Mouse (Mus musculus) embryonic facial prominence, embryonic 10.5 days (tissue): ENCODE data around the gene St3gal3. TPM values are rescaled to one million over a fixed set of nuclear protein-coding genes. Genes with fewer than 3 reads are reported as not detected.
A peak's percentile ranks its signal among the peaks of the same experiment; 100 is the strongest.

Source experiments
- DNase-seq: peaks from one replicate; pipeline ENCODE4 v3.0.0-alpha.2; 2017; ENCODE audit warnings: low spot score
- H3K27ac ChIP-seq: fragments of 300-500 bp; sonication (generic); replicated peaks from 2 replicates; pipeline ENCODE4 v1.5.1; 2016; ENCODE audit warnings: mild to moderate bottlenecking
- H3K27me3 ChIP-seq: fragments of 300-500 bp; sonication (generic); replicated peaks from 2 replicates; pipeline ENCODE4 v1.6.1; 2016; ENCODE audit warnings: low read depth, mild to moderate bottlenecking; ENCODE audit not compliant: poor library complexity, severe bottlenecking
- H3K36me3 ChIP-seq: fragments of 300-500 bp; sonication (generic); replicated peaks from 2 replicates; pipeline ENCODE4 v1.6.1; 2016; ENCODE audit warnings: mild to moderate bottlenecking, moderate library complexity
- H3K4me1 ChIP-seq: fragments of 300-500 bp; sonication (generic); 2 replicates; pipeline ENCODE4 v1.6.1; 2016
- H3K4me3 ChIP-seq: fragments of 300-500 bp; sonication (generic); 2 replicates; pipeline ENCODE4 v1.5.1; 2016; ENCODE audit warnings: mild to moderate bottlenecking, moderate library complexity
- H3K9me3 ChIP-seq: fragments of 300-500 bp; sonication (generic); 2 replicates; pipeline ENCODE4 v1.6.1; 2016; ENCODE audit warnings: mild to moderate bottlenecking
- WGBS: fragments of 180-500 bp; shearing (Covaris S2); methylation state at CpG from one replicate; pipeline ENCODE4 v1.1.7; 2016; 5-methylcytosine and 5-hydroxymethylcytosine counted together
- polyA plus RNA-seq: library from polyadenylated mRNA; unstranded; fragments of >200 nt; fragmentation: Nextera tagmentation; extraction: Ambion mirVana; gene quantifications from 2 replicates; pipeline ENCODE4 v1.2.1, GENCODE M21; 2016

The St3gal3 gene
- polyA plus RNA-seq, 1 experiment from 2014 or later, result 7.4 TPM

DNA sequence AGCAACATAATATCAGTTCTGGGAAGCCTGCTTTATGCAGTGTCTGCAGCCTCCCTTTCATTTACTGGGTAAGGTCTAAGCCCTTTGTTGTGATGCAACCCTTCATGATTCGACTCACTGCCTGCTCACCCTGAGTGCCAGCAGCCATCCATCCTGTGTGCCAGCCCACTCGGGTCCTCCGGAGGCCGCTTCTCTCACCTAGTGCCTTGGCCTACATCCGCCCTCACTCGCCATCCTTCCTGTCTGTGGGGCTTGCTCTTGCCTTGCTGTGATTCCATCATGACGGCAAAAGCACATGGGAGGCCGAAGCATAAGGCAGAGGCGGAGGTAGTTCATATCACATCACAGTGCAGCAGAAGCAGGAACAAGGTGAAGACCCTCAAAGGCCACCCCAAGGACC is 56.1 kb downstream of the St3gal3 start:
- Histone ChIP-seq H3K36me3 (peaks cover 19% of the 10 kb centered on the region), H3K27me3 (no peaks in the 10 kb centered on the region), H3K9me3 (peaks cover 2% of the 10 kb centered on the region; the same call in 1 of the 2 replicates), H3K4me1 (peaks cover 8% of the 10 kb centered on the region), H3K4me3 (no peak overlapping the region), H3K27ac (no peak overlapping the region)
- DNase-seq, result no peak
- 93% methylated on average over 9 of the region's 9 CpGs for WGBS

DNA sequence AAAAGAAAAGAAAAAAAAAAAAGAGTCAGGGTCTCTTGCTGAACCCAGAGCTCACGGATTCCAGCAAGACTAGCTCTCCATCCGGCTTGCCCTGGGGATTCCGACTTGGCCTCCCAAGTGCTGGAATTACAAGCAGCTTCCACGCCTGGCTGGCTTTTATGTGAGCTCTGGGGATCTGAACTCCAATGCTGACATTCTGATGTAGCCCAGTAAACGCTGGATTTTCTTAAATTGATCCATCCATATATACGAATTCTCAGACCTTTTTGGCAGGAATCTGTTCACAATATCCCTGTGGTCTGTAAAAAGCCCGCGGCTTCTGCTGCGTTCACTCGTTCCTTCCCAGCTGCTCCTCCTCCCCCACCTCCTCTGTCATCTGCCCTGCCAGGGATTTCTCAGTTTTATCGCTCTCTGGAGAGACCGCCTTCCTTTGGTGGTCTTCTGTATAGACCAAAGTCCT is 57.4 kb downstream of the St3gal3 start:
- Histone ChIP-seq H3K27me3 (no peaks in the 10 kb centered on the region), H3K36me3 (peaks cover 19% of the 10 kb centered on the region), H3K4me1 (peaks cover 4% of the 10 kb centered on the region), H3K9me3 (peaks cover 2% of the 10 kb centered on the region; the same call in 1 of the 2 replicates), H3K27ac (no peak overlapping the region), H3K4me3 (no peak overlapping the region)
- 73% methylated on average over 12 of the region's 12 CpGs for WGBS
- no peak for DNase-seq

- WGBS, result 91% methylated on average over 1 of the region's 1 CpGs
- Histone ChIP-seq H3K27me3 (no peaks in the 10 kb centered on the region), H3K4me3 (no peak overlapping the region), H3K27ac (no peak overlapping the region), H3K36me3 (peaks cover 19% of the 10 kb centered on the region), H3K4me1 (peaks cover 9% of the 10 kb centered on the region), H3K9me3 (peaks cover 2% of the 10 kb centered on the region; the same call in 1 of the 2 replicates)
- DNase-seq, result no peak
Observed at GRCm38 (mm10) chr4:118076648-118077047, 58.1 kb downstream of the St3gal3 start.

- Histone ChIP-seq H3K27me3 (no peaks in the 10 kb centered on the region), H3K4me1 (peaks cover 9% of the 10 kb centered on the region), H3K27ac (no peak overlapping the region), H3K36me3 (peaks cover 19% of the 10 kb centered on the region), H3K4me3 (no peak overlapping the region), H3K9me3 (peaks cover 2% of the 10 kb centered on the region; the same call in 1 of the 2 replicates)
- no peak for DNase-seq
- 86% methylated on average over 9 of the region's 9 CpGs for WGBS
Observed at GRCm38 (mm10) chr4:118075343-118075742, 59.4 kb downstream of the St3gal3 start.

- Histone ChIP-seq H3K4me1 (0 out of 2 replicates have a peak, but pooled peaks cover 6% of the 10 kb centered on the region), H3K36me3 (peaks cover 19% of the 10 kb centered on the region), H3K27me3 (no peaks in the 10 kb centered on the region), H3K27ac (no peak overlapping the region), H3K9me3 (peaks cover 2% of the 10 kb centered on the region; the same call in 1 of the 2 replicates), H3K4me3 (no peak overlapping the region)
- 93% methylated on average over 4 of the region's 4 CpGs for whole genome bisulfite sequencing
- DNase-seq, result no peak
Observed at GRCm38 (mm10) chr4:118074236-118074635, 60.5 kb downstream of the St3gal3 start.

DNA sequence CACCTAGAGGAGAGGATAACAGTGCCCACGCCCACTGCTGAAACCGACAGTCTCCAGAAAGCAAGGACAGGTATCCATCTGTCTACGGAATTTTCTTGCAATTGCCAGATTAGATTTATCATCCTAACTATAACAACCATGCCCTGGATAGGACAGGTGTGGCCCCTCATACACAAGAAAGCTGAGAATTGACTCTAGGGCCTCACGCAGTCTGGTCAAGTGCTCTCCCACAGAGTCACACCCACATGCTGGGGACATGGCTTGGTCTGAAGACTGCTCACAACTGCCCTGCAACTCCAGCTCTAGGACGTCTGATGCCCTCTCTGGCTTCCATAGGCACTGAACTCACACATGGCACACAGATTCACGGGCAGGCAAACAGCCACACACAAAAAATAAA is 61.6 kb downstream of the St3gal3 start:
- Histone ChIP-seq H3K36me3 (peaks cover 16% of the 10 kb centered on the region), H3K4me3 (no peak overlapping the region), H3K9me3 (peaks cover 2% of the 10 kb centered on the region; the same call in 1 of the 2 replicates), H3K27me3 (no peaks in the 10 kb centered on the region), H3K27ac (no peak overlapping the region), H3K4me1 (0 out of 2 replicates have a peak, but pooled peaks cover 6% of the 10 kb centered on the region)
- WGBS, result 82% methylated on average over 6 of the region's 6 CpGs
- DNase-seq, result no peak

DNA sequence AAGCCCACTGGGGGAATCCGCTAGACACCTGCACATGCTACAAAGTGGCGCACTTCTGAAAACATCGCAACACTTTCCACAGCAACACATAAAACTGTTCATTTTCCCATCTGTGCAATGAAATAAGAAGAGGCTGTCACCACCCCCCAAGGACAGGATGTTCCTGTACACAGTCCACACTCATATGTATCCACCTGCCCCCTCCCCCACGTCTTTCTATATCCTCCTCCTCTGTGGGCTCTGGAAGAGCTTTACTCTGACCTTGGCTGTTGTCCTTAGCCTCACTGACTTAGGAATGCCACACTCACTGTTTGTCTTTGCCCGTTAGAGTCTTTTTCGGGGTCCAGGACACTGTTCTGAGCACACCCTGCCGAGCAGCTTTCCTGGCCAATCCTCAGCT is 62.8 kb downstream of the St3gal3 start:
- H3K4me1 ChIP-seq, result 0 out of 2 replicates have a peak, but pooled peaks cover 6% of the 10 kb centered on the region
- no peak for DNase-seq
- no peak overlapping the region for H3K4me3 ChIP-seq
- peaks cover 2% of the 10 kb centered on the region; the same call in 1 of the 2 replicates for H3K9me3 ChIP-seq
- H3K27me3 ChIP-seq, result no peaks in the 10 kb centered on the region
- no peak overlapping the region for H3K27ac ChIP-seq
- 82% methylated on average over 7 of the region's 7 CpGs for WGBS
- H3K36me3 ChIP-seq, result peaks cover 14% of the 10 kb centered on the region

DNA sequence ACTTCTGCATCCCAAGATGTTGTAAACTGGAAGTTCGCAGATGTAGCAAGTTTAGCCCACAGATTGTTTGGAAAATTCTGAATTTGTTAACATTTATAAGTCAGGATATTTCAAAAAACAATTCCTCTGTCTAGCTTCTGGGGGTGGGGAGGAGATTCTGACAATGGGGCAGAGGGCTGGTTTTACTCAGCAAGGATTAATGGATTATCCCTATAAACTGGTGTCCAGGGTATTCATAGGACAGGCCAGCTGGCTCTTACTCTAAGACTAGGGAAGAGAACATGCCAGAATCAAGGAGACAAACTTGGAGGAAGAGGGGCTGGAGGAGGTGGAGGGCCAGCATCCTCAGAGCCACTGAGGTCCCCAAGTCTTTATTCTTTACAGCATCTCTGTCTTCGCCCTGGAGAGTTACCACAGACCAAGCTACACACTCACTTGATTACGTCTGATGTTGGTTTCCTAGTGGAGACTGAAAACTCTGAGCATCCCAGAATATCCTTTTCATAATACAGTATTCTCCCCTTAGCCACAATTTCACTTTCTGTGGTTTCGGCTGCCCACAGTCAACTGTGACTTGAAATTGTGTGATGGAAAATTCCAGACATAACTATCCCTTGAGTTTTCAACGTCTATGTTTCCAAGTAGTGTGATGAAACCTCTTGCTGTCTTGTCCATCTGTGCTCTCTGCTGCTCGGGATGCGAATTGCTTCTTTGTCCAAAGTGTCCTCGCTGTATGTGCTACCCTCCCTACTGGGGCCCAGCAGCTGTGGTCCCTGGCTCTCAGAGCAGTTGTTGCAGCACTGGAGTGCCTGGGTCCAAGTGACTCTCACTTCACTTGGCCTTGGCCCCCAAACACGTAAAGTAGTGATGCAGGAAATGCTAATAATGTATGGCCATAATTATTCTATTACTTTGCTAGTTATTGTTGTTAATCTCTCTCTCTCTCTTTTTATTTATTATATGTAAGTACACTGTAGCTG is 64.2 kb downstream of the St3gal3 start:
- 0 out of 2 replicates have a peak, but pooled peaks cover 6% of the 10 kb centered on the region for H3K4me1 ChIP-seq
- H3K27me3 ChIP-seq, result no peaks in the 10 kb centered on the region
- H3K27ac ChIP-seq, result no peak overlapping the region
- 90% methylated on average over 9 of the region's 9 CpGs for WGBS
- H3K36me3 ChIP-seq, result peaks cover 7% of the 10 kb centered on the region; the same call in 1 of the 2 replicates
- peaks cover 2% of the 10 kb centered on the region; the same call in 1 of the 2 replicates for H3K9me3 ChIP-seq
- no peak overlapping the region for H3K4me3 ChIP-seq
- no peak for DNase-seq

DNA sequence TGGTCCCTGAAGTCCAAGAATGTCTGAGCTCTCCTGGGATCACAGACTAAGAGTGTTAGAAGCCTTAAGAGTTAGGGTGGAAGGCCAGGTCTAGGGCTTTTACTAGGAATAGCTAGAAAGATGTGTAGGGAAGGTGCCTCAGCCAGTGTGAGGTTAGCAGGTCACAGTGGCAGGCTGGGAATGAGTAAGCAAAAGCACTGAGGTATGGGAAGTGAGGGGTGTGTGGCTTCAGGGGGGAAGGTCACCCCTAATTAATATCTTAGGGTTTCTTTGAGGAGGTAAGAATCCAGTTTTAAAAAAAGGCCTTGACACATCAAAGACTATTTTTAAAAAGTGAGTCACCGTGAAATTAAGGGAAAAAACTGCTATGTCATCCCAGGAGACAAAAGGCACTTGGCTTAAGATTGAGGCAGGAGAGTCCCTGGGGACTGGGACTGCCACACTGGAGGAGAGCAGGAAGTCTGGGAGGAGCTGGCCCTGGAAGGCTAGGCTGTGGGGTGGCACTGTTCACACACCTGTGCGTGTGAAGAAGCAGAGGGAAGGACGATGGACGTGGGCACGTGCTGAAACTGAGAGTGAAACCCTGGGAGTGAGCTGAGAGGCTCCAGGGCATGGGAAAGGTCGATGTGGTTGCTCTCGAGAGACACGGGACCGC is 72.8 kb downstream of the St3gal3 start:
- 51% methylated on average over 9 of the region's 9 CpGs for WGBS
- no peak overlapping the region; the same call in 1 of the 2 replicates for H3K27ac ChIP-seq
- DNase-seq, result no peak
- no peak overlapping the region for H3K4me3 ChIP-seq
- H3K36me3 ChIP-seq, result no peaks in the 10 kb centered on the region; the same call in 1 of the 2 replicates
- peaks cover 38% of the 10 kb centered on the region for H3K4me1 ChIP-seq
- no peaks in the 10 kb centered on the region for H3K9me3 ChIP-seq
- H3K27me3 ChIP-seq, result no peaks in the 10 kb centered on the region

DNA sequence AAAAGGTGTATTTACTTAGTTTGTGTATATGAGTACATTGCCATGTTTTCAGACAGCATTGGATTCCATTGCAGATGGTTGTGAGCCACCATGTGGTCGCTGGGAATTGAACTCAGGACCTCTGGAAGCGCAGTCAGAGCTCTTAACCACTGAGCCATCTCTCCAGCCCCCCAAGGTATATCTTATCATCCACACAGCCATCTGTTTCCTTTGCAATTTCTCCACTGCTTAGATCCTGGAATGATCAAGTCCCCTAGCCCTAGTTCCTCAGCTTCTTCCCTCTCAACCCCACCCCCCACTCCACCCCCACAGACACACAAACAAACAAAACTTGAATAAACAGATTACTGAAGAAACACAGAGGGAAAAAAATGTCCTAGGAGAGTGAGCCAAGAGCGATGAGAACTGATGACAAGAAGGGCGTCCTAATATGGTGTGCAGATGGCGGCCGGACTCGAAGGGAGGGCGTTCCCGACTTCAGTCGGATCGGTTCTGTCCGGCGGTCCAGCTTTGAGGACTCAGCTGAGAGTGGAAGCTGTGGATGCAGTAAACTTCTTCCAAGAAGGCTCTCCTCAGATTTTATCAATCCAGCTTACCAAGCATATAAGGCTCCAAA is 73.7 kb downstream of the St3gal3 start:
- H3K27me3 ChIP-seq, result no peaks in the 10 kb centered on the region
- no peak overlapping the region for H3K4me3 ChIP-seq
- no peak overlapping the region for H3K27ac ChIP-seq
- H3K9me3 ChIP-seq, result no peaks in the 10 kb centered on the region
- H3K4me1 ChIP-seq, result peaks cover 38% of the 10 kb centered on the region
- DNase-seq, result no peak
- no peaks in the 10 kb centered on the region; the same call in 1 of the 2 replicates for H3K36me3 ChIP-seq
- WGBS, result 91% methylated on average over 13 of the region's 13 CpGs

GRCm38 (mm10) chr4:118059816-118060475 is 74.8 kb downstream of the St3gal3 start:
- H3K4me1 ChIP-seq, result peaks cover 39% of the 10 kb centered on the region
- H3K27me3 ChIP-seq, result no peaks in the 10 kb centered on the region
- H3K27ac ChIP-seq, result 0 out of 2 replicates have a peak overlapping the region, but pooled peaks have one; percentile 19
- WGBS, result 57% methylated on average over 11 of the region's 11 CpGs
- DNase-seq, result no peak
- H3K36me3 ChIP-seq, result no peaks in the 10 kb centered on the region; the same call in 1 of the 2 replicates
- no peaks in the 10 kb centered on the region for H3K9me3 ChIP-seq
- no peak overlapping the region for H3K4me3 ChIP-seq
